Mouse (Mus musculus) thymus, postnatal 10 days (tissue): ENCODE measurements around the gene AW011738.

Experiments used
- DNase-seq, 2 experiments: peaks; one replicate each; pipeline ENCODE4 v3.0.0; 2021; ENCODE audit warnings: low spot score in 2 of 2

The AW011738 gene

GRCm38 (mm10) chr4:156236651-156237447 lies 33.7 kb downstream of the AW011738 start:
- DNase-seq = no peak

DNA sequence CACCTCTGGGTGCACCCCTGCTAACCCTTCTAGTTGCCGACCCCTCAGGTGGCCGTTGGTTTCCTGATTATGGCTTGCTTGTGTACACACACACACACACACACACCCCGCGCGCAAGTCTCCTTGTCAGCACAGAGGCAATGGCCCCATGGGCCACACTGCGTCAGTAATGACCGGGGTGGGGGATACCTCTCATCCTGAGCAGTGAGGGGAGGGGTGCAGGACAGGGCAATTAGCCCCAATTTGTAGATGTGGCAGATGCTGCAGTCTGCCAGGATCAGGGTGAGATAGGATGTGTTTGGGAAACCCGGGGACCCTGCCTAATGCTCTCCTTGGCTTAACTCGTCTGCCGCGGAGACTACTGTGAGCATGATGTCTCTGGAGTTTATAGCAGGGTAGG lies 46.5 kb downstream of the AW011738 start:
- DNase-seq = no peak

DNA sequence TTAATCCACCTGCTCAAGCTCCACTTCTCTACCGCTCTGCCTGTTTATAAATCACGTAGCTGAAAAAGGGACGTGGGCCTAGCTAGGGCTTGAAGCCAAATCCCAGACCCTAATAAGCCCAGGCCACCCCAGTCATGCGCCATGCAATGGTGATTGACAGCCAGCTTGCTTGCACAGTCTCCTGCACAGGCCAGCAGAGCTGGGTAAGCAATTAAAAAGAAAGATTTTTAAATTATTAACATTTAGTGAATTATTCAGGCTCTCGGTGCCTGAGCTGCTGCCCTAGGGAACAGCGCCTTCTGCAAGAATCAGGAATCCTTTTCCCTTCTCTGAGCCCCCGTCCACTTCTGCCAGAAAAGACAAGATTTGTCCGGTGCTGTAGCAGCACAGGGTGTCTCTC lies 48.0 kb downstream of the AW011738 start:
- DNase-seq = no peak

DNA sequence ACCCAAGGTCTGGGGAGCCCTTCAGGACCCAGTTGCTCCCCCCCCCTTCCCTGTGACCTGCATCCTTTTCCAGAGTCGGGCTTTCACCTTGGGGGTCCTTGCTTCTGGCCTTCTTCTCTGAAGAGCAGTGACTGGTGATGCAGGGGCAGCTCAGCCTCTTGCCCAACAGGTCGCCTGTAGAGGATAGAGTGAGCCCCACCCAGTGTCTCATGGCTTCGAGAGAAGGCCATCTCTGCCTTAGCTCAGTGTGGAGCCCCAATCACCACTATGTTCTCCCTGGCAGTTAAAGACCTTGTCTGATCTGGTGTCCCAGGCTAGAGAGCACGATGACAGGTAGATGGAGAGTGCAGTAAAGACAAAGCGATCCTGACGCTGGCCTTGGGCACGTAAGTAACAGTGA lies 49.0 kb downstream of the AW011738 start:
- no peak for DNase-seq

DNA sequence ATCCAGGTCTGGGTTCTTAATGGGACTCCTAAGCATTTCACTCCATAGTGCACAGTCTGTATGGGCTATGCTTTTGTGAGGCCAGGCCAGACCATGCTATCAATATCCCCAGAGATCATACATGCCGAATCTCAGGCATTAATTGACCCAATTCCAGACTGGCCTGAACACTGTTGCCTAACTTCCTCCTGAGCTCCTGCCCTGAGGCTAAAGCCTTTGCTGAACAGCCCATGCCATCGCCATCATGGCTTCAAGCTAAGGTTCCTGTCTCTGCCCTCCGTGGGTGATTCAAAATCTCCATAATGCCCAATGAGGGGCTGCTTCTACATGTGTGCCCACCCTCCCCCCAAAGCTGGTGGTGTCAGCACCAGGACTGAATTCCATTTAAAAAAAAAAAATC lies 49.5 kb downstream of the AW011738 start:
- DNase-seq = no peak

DNA sequence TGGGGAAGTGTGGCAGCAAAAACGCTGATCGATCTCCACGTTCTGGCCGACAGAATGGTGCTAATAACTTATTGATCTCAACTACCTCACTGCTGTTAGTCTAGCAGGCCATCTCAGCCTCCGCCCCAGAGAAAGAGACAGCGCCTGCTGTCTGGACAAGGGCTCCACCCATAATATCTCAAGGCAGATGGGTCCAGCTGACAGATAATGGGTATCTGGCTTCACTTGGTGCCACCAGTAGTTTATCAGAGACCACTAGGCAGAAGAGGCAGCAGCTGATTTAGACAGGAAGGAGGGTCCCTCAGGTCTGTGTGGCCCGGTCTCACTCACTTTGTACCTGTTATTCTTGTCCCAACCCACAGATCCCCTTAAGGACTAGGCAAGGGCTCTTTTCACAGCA lies 49.9 kb downstream of the AW011738 start:
- DNase-seq = no peak

DNA sequence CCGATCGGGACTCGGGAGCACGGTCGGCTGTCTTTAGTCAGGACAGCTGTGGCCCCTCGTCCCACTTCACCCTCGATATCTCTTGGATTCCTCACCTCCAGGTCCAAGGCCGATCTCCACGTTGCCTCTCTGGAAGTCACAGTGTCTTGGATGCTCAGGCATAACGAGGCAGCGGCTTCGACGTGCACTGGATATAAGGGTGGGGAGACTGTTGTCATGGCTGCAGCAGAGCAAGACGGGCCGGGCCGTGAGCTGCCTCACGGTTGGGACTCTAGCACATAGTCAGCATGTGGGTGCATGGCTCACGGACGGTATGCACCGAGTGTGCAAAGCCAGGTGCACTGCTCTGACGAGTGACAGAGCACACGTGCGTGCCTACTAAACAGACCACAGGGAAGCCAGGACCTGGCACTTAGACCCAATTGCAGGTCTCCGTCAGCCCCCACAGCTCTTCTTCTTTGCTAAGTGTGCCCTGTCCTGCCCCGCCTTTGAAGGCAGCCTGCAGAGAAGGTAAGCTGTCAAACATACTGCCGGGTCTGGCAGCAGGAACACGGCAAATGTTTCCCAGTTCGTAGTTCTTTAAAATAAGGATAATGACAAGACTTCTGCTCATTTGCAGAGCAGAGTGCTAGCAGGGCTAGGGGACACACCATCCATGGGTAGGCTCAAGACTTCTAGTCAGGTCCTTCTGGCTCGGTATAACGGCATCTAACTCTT lies 51.4 kb downstream of the AW011738 start:
- DNase-seq = no peak
